In genomic region chrX:37085665-37086064, GRCm38 (mm10) we compare ENCODE assay signal across 8 mouse cellular contexts. TPM values are rescaled to one million over a fixed set of nuclear protein-coding genes. Genes with fewer than 3 reads are reported as not detected.
DNase-seq lines count a peak whose midpoint lies in the region; ATAC-seq and TF ChIP-seq lines count a peak whose summit lies in the region.

No protein-coding gene starts in this region.

- no peaks in the 10 kb centered on the region for H3K27me3 ChIP-seq in heart, embryonic 12.5 days (replicated peaks)
- no peaks in the 10 kb centered on the region for H3K27me3 ChIP-seq in hindbrain, embryonic 10.5 days (ENCODE audit: insufficient read depth, poor library complexity, severe bottlenecking)
- H3K27me3 ChIP-seq in megakaryocyte, embryonic 14.5 days (replicated peaks): peaks cover 3% of the 10 kb centered on the region

- ATAC-seq in heart, embryonic 12.5 days (ENCODE audit: insufficient number of reproducible peaks, low FRiP score): peak; percentile 26; the same call in 1 of the 2 replicates

- H3K4me2 ChIP-seq in heart, embryonic 12.5 days: peak overlapping the region; percentile 84

- no peak for DNase-seq in heart, adult 9 months (ENCODE audit: low spot score in 2 of 2)
- no peak for DNase-seq in ES-E14 (ENCODE audit: low read depth, low spot score)
- no peak for DNase-seq in hindbrain, embryonic 10.5 days (ENCODE audit: low spot score)
- DNase-seq in ovary, postnatal 14 days (ENCODE audit: low spot score): no peak
- DNase-seq in frontal cortex, postnatal 25 days (ENCODE audit: low spot score in 2 of 2): no peak
- DNase-seq in cerebellum, postnatal 25 days: no peak

- H3K4me1 ChIP-seq in heart, embryonic 12.5 days (replicated peaks): peaks cover 3% of the 10 kb centered on the region; the same call in 1 of the 2 replicates
- peaks cover 0 to 2% of the 10 kb centered on the region in 2 experiments; a peak in 1 of 4 replicates for H3K4me1 ChIP-seq in ES-E14 (ENCODE audit: control insufficient read depth in 2 of 2, insufficient read depth in 2 of 2, low read length in 2 of 2, poor library complexity in 1 of 2)
- H3K4me1 ChIP-seq in hindbrain, embryonic 10.5 days (replicated peaks): 0 out of 2 replicates have a peak, but pooled peaks cover 4% of the 10 kb centered on the region
- H3K4me1 ChIP-seq in megakaryocyte, embryonic 14.5 days: peaks cover 11% of the 10 kb centered on the region; the same call in 1 of the 2 replicates

- peak overlapping the region; percentile 85; the same call in 1 of the 2 replicates for H3K27ac ChIP-seq in heart, embryonic 12.5 days (ENCODE audit: poor library complexity, severe bottlenecking)
- peak overlapping the region; percentile 55; the same call in 1 of the 2 replicates for H3K27ac ChIP-seq in ES-E14 (ENCODE audit: insufficient read depth, low read depth, low read length, poor library complexity, severe bottlenecking)
- peak overlapping the region; percentile 91 for H3K27ac ChIP-seq in hindbrain, embryonic 10.5 days

- no peak overlapping the region for H3K9ac ChIP-seq in heart, embryonic 12.5 days
- peak overlapping the region; percentile 73; the same call in 1 of the 2 replicates for H3K9ac ChIP-seq in ES-E14 (ENCODE audit: insufficient read depth, low read depth, low read length, poor library complexity, severe bottlenecking)

- no peaks in the 10 kb centered on the region for H3K9me3 ChIP-seq in heart, embryonic 12.5 days (replicated peaks)
- H3K9me3 ChIP-seq in ES-E14 (ENCODE audit: control insufficient read depth, insufficient read depth, low read depth, low read length): no peaks in the 10 kb centered on the region
- H3K9me3 ChIP-seq in hindbrain, embryonic 10.5 days: no peaks in the 10 kb centered on the region
- no peaks in the 10 kb centered on the region for H3K9me3 ChIP-seq in megakaryocyte, embryonic 14.5 days

- peaks cover 25% of the 10 kb centered on the region for H3K36me3 ChIP-seq in heart, embryonic 12.5 days
- peaks cover 24% of the 10 kb centered on the region for H3K36me3 ChIP-seq in ES-E14 (ENCODE audit: control insufficient read depth, insufficient read depth, low read length, poor library complexity, severe bottlenecking)
- peaks cover 30% of the 10 kb centered on the region for H3K36me3 ChIP-seq in hindbrain, embryonic 10.5 days
- H3K36me3 ChIP-seq in megakaryocyte, embryonic 14.5 days (replicated peaks; ENCODE audit: low read length): peaks cover 29% of the 10 kb centered on the region

- in situ Hi-C loops in ES-E14 (cut with MboI; ENCODE audit: low sequenced_read_pairs in 2 of 2, unreplicated experiment in 2 of 2): no loop called here

- 18% methylated on average over 9 of the region's 9 CpGs for WGBS in heart, embryonic 12.5 days
- 26% methylated on average over 9 of the region's 9 CpGs for WGBS in hindbrain, embryonic 10.5 days

- peak overlapping the region; percentile 66 for H3K4me3 ChIP-seq in heart, embryonic 12.5 days
- peak overlapping the region; percentile 91 to 95 for H3K4me3 ChIP-seq in ES-E14 (ENCODE audit: insufficient read depth in 1 of 2, low read depth in 1 of 2, low read length in 2 of 2, poor library complexity in 1 of 2, severe bottlenecking in 1 of 2)
- H3K4me3 ChIP-seq in hindbrain, embryonic 10.5 days: peak overlapping the region; percentile 66
- peak overlapping the region; percentile 94 for H3K4me3 ChIP-seq in megakaryocyte, embryonic 14.5 days (replicated peaks)

TF ChIP-seq in ES-E14, 5 proteins besides CTCF, POLR2A, EP300 and RAD21:
- TF ChIP-seq HCFC1 (IDR thresholded peaks at IDR 0.05; ENCODE audit: borderline replicate concordance, insufficient read depth, low read length) (no peak), MAFK (IDR thresholded peaks at IDR 0.05; ENCODE audit: insufficient read depth, low read depth, low read length) (no peak), ZC3H11A (IDR thresholded peaks at IDR 0.05; ENCODE audit: borderline replicate concordance, low read depth, low read length) (no peak), ZNF384 (IDR thresholded peaks at IDR 0.05; ENCODE audit: low read depth, low read length) (no peak), CHD2 (IDR thresholded peaks at IDR 0.05; ENCODE audit: low read depth, low read length) (no peak)

RNA-seq across cellular contexts. Expression of gene Rpl39, which starts 0.5 kb away (rescaled TPM):
- 434 and 437 TPM in 2 replicates for polyA plus RNA-seq in heart, embryonic 12.5 days (2016; fragmentation: Nextera tagmentation; extraction: Ambion mirVana)
- 1,536 and 1,684 TPM in 2 replicates for total RNA-seq in ES-E14 (2012; rRNA removed)
- 405 and 454 TPM in 2 replicates for polyA plus RNA-seq in hindbrain, embryonic 10.5 days (2016; fragmentation: Nextera tagmentation; extraction: Ambion mirVana)
- 63.5 and 367 TPM in 2 replicates for polyA plus RNA-seq in megakaryocyte, embryonic 14.5 days (2012; ENCODE audit: insufficient read depth, low replicate concordance)

RNA-seq across cellular contexts. Expression of gene Upf3b, which starts 24.5 kb away (rescaled TPM):
- polyA plus RNA-seq in heart, embryonic 12.5 days (2016; fragmentation: Nextera tagmentation; extraction: Ambion mirVana): 13.7 and 14.3 TPM in 2 replicates
- total RNA-seq in ES-E14 (2012; rRNA removed): 15.0 and 18.8 TPM in 2 replicates
- polyA plus RNA-seq in hindbrain, embryonic 10.5 days (2016; fragmentation: Nextera tagmentation; extraction: Ambion mirVana): 13.0 and 18.5 TPM in 2 replicates
- 5.9 TPM in 1 of 2 replicates, not detected in the other for polyA plus RNA-seq in megakaryocyte, embryonic 14.5 days (2012; ENCODE audit: insufficient read depth, low replicate concordance)

RNA-seq across cellular contexts. Expression of gene Sowahd, which starts 37.0 kb away (rescaled TPM):
- 0.86 and 0.88 TPM in 2 replicates for polyA plus RNA-seq in heart, embryonic 12.5 days (2016; fragmentation: Nextera tagmentation; extraction: Ambion mirVana)
- not detected in 2 replicates for total RNA-seq in ES-E14 (2012; rRNA removed)
- polyA plus RNA-seq in hindbrain, embryonic 10.5 days (2016; fragmentation: Nextera tagmentation; extraction: Ambion mirVana): not detected in 2 replicates
- not detected in 2 replicates for polyA plus RNA-seq in megakaryocyte, embryonic 14.5 days (2012; ENCODE audit: insufficient read depth, low replicate concordance)

RNA-seq across cellular contexts. Expression of gene Nkap, which starts 40.9 kb away (rescaled TPM):
- polyA plus RNA-seq in heart, embryonic 12.5 days (2016; fragmentation: Nextera tagmentation; extraction: Ambion mirVana): 14.9 and 16.1 TPM in 2 replicates
- 8.2 and 10.9 TPM in 2 replicates for total RNA-seq in ES-E14 (2012; rRNA removed)
- 15.6 and 19.4 TPM in 2 replicates for polyA plus RNA-seq in hindbrain, embryonic 10.5 days (2016; fragmentation: Nextera tagmentation; extraction: Ambion mirVana)
- polyA plus RNA-seq in megakaryocyte, embryonic 14.5 days (2012; ENCODE audit: insufficient read depth, low replicate concordance): 3.7 and 10.4 TPM in 2 replicates
